Mouse (Mus musculus): ENCODE data around the gene Noc4l.

Noc4l gene

DNA sequence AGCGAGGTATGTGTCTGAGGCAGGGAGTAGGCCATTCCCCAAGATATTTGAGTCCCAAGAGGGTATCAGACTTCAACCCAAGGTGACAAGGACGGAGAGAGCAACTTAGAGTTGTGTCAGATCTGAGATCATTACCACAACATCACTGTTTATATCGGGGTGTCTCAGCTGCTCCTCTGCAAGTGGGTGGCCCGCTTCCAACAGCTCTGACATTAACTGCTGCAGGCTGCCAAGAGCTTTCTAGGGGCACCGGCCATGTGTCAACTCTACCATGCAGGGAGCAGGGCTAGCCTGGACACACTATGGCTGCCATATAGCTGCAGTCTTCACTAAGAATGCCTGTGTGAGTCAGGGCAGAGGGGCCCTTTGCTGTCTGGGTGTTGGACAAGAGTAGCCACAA is 43.3 kb downstream of the Noc4l start:
- in situ Hi-C loops (cut with MboI, MseI): no loop called here

DNA sequence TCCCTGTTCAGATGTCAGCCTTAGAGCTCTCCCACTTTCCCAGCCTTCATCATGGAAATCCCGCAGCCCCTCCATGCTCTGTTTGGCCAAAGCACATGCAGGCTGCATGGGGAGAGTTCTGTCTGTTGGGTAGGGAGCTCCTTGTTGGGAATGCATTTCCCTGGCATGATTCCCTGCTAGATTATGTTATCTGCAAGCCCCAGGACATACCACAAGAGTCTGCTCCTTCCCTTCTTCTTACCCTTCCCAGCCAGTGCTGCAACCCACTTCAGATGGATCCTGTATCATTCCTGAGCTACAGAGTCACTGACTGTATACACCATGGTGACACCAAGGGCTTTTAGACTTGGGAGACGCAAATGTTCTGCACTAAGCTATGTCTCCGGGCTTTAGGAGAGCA is 43.8 kb downstream of the Noc4l start:
- in situ Hi-C loops (cut with MboI, MseI): no loop called here

GRCm38 (mm10) chr5:110608941-110609340 is 44.3 kb downstream of the Noc4l start:
- in situ Hi-C loops (cut with MboI, MseI): no loop called here

DNA sequence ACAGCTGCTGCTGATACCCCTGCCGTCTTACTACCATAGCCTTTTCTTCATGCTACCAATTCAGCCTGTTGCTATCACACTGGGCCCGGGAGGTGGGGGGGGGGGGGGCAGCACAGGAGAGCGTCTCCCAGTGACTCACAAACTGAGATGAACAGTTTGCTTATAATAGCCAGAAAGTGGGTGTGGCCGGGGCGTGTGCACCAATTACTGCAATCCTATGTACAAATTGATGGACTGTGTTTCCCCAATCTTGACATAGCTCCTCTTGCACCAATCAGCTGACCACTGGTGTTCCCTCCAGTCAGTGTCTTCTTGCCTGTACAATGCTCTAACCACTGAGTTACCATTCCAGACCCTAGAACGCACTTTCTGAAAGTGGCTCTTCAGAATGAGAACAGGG is 44.9 kb downstream of the Noc4l start:
- in situ Hi-C loops (cut with MboI, MseI): no loop called here

- in situ Hi-C loops (cut with MboI, MseI): no loop called here
These were observed 45.5 kb downstream of the Noc4l start for GRCm38 (mm10) chr5:110607767-110608166.

DNA sequence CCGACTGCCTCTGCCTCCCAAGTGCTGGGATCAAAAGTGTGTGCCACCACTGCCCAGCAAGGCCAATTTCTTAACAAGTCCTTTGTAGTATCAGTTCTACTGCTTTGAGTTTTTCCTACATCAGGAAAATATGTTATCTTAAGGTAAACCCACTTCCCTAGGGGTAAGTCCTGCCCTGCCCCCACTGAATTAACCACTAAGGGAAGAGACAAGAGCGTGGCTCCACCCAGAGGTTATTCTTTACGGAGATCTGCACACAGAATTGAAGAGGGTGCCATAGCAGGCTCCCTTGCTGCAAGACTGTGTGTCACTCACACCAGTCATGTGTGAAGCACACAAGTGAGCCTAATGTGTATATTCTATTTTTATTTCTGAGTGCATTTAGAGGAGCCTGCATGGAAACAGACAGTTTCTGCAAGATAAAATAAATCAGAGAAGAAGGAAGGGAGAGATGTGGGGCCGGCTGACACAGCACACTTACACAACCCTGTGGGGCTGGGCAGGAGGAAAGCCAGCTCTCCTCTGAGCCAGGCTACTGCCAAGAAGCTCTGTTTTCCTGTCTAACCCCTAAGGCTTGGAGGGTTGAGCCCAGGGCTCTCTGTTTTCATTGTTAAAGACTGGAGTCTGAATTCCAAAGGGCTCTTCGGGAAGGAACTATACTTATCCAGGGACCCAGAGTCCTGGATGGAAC is 47.5 kb downstream of the Noc4l start:
- in situ Hi-C loops (cut with MboI, MseI): no loop called here

DNA sequence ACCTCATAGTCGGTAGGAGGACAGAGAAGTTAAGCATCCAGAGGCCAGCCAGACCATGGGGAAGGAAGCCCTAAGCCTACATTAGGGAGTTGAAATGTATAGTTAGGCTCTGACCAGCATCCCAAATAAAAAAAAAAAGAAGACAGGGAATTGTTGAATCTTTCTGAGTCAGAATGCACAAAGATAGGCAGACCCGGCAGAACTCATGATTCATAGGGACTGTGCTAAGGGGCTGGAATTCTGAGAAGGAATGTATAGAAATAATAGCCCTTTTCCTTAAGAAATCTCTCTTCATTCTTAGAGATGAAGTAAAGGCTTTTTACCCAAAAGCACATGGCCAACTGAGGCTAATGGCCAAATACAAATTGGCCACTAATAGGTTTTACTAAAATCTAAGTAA is 48.9 kb downstream of the Noc4l start:
- in situ Hi-C loops (cut with MboI, MseI): no loop called here

DNA sequence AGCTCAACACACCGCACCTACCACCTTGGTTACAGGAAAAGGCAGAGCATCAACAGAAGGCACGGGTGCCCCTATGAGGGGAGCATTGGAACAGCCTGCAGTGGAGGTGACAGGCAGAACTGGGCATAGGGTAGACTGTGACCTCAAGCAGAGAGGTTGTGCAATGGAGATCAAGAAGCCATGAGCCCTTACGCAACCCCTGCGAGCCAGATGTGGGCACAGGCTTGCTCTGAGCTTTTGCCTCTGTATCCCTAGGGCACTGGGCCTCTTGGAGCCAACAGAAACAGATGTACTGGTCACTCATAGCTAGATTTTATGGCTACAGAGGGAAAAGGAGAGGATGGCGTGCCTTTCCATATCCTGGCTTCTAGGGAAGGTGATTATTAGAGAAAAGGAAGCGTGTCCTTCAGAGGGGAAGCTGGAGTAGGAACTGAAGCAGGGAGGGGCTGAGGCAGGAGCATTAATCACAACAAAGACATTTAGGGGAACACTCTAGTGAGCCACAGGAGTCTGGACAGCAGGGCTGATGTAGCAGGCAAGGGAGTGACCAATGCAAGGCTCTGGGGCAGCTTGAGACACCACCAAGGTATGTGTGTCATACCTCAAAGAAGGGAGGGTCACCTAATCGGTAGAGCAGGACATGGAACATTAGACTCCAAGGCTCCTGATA is 50.1 kb downstream of the Noc4l start:
- in situ Hi-C loops (cut with MboI, MseI): no loop called here

All from T-helper 1 cell (primary cell).